Mouse (Mus musculus) heart, postnatal 0 days (tissue): ENCODE results near the gene Klf13. TPM values are rescaled to one million over a fixed set of nuclear protein-coding genes. Genes with fewer than 3 reads are reported as not detected.
A peak's percentile ranks its signal among the peaks of the same experiment; 100 is the strongest.

Source experiments
- ATAC-seq: fragments of 200-750 bp; cut with Nextera tagmentation; 2 replicates; pipeline ENCODE4 v1.8.0; 2017; ENCODE audit warnings: low read depth, moderate number of reproducible peaks, moderate library complexity; ENCODE audit not compliant: insufficient read depth
- DNase-seq: peaks from one replicate; pipeline ENCODE4 v3.0.0-alpha.2; 2016; ENCODE audit warnings: low spot score
- H3K27ac ChIP-seq: fragments of 300-500 bp; sonication (generic); 2 replicates; pipeline ENCODE4 v1.5.1; 2014; ENCODE audit warnings: low read depth, mild to moderate bottlenecking
- H3K27me3 ChIP-seq: fragments of 300-500 bp; sonication (generic); 2 replicates; pipeline ENCODE4 v1.6.1; 2014; ENCODE audit warnings: low read length, mixed read lengths; ENCODE audit not compliant: control insufficient read depth, insufficient read depth
- H3K36me3 ChIP-seq: fragments of 300-500 bp; sonication (generic); replicated peaks from 2 replicates; pipeline ENCODE4 v1.6.1; 2014; ENCODE audit warnings: low read length, mixed read lengths; ENCODE audit not compliant: control insufficient read depth, insufficient read depth
- H3K4me1 ChIP-seq: fragments of 300-500 bp; sonication (generic); 2 replicates; pipeline ENCODE4 v1.6.1; 2014; ENCODE audit warnings: antibody characterized with exemption; ENCODE audit not compliant: control insufficient read depth, insufficient read depth
- H3K4me2 ChIP-seq: fragments of 300-500 bp; sonication (generic); 2 replicates; pipeline ENCODE4 v1.6.1; 2014; ENCODE audit warnings: low read depth, mild to moderate bottlenecking, low read length, moderate library complexity
- H3K4me3 ChIP-seq: fragments of 300-500 bp; sonication (generic); 2 replicates; pipeline ENCODE4 v1.5.1; 2014; ENCODE audit warnings: low read depth, low read length
- H3K9ac ChIP-seq: fragments of 300-500 bp; sonication (generic); replicated peaks from 2 replicates; pipeline ENCODE4 v1.6.1; 2014; ENCODE audit warnings: low read depth, low read length, mixed read lengths
- H3K9me3 ChIP-seq: fragments of 300-500 bp; sonication (generic); replicated peaks from 2 replicates; pipeline ENCODE4 v1.6.1; 2016; ENCODE audit warnings: low read length; ENCODE audit not compliant: control insufficient read depth
- CTCF ChIP-seq: IDR thresholded peaks from 2 replicates; pipeline ENCODE4 v1.5.1; 2016; ENCODE audit warnings: antibody characterized with exemption, control low read depth, low read depth
- EP300 ChIP-seq: IDR thresholded peaks from 2 replicates; pipeline ENCODE4 v1.6.1; 2016; ENCODE audit warnings: antibody characterized with exemption, low read depth
- whole genome bisulfite sequencing: fragments of 180-500 bp; shearing (Covaris S2); extraction: QIAGEN DNeasy Blood & Tissue Kit; methylation state at CpG from one replicate; pipeline ENCODE4 v1.1.7; 2014; 5-methylcytosine and 5-hydroxymethylcytosine counted together
- polyA plus RNA-seq: library from polyadenylated mRNA; unstranded; fragments of >200 nt; fragmentation: Nextera tagmentation; extraction: Ambion mirVana; gene quantifications from 2 replicates; pipeline ENCODE4 v1.2.1, GENCODE M21; 2015
- total RNA-seq: library from RNA; depleted of rRNA; stranded (reverse); fragments of >200 nt; gene quantifications from 2 replicates; pipeline ENCODE4 v1.2.3, GENCODE M21; 2014; ENCODE audit warnings: low replicate concordance

The Klf13 gene
- total and polyA plus RNA-seq, 2 experiments from 2014 or later = 26.5 to 47.4 TPM

DNA sequence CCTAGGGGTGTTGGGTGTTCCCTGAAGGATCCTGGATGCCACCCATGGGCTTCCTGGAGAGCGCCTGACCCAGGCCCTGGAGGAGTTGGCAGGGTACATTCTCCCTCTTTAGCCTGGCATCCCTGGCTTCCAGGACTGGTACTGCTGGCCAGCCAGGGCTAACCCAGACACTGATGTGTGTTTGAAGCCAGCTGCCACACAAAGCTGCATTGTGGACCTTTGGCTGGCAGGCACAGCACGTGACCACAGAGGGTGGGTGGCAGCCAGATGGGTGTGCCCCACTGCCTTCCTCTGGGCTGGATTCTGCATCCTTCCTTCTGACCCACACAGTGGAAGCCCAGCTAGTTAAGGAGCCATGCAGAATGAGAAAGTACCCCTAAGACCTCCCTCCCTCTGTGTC lies 26.4 kb upstream of the Klf13 start:
- TF ChIP-seq CTCF = no peak
- TF ChIP-seq EP300 = no peak
- Histone ChIP-seq H3K9me3 (no peaks in the 10 kb centered on the region), H3K4me3 (no peak overlapping the region), H3K4me2 (no peak overlapping the region), H3K27me3 (no peaks in the 10 kb centered on the region), H3K36me3 (no peaks in the 10 kb centered on the region), H3K9ac (no peak overlapping the region), H3K27ac (peak overlapping the region; percentile 30; the same call in 1 of the 2 replicates), H3K4me1 (no peaks in the 10 kb centered on the region)
- WGBS = 60% methylated on average over 2 of the region's 2 CpGs
- ATAC-seq = peak; percentile 33; the same call in 1 of the 2 replicates
- DNase-seq = no peak

DNA sequence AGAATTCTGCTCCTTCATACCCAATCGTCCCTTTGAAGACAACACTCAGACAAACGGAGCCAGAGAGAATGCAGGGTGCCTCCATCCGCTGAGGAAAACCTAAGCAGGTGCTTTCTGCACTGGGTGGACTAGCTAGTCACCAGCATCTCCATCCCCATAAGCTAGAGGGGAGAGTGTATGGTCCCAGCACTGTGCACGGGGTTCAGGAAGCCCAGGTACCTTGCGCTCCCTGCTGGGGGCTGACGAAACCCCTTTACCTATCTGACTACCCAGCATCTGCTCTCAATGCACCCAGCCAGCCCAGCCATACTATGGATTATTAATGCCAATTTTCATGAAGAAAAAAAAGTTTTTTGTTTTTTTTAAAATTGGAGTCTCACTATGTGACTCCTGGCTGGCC lies 25.4 kb upstream of the Klf13 start:
- Histone ChIP-seq H3K4me1 (no peaks in the 10 kb centered on the region), H3K4me2 (no peak overlapping the region), H3K36me3 (no peaks in the 10 kb centered on the region), H3K9me3 (no peaks in the 10 kb centered on the region), H3K27me3 (no peaks in the 10 kb centered on the region), H3K4me3 (no peak overlapping the region), H3K27ac (no peak overlapping the region), H3K9ac (no peak overlapping the region)
- TF ChIP-seq CTCF (no peak), EP300 (no peak)
- DNase-seq = no peak
- 72% methylated on average over 6 of the region's 6 CpGs for WGBS
- ATAC-seq = no peak

DNA sequence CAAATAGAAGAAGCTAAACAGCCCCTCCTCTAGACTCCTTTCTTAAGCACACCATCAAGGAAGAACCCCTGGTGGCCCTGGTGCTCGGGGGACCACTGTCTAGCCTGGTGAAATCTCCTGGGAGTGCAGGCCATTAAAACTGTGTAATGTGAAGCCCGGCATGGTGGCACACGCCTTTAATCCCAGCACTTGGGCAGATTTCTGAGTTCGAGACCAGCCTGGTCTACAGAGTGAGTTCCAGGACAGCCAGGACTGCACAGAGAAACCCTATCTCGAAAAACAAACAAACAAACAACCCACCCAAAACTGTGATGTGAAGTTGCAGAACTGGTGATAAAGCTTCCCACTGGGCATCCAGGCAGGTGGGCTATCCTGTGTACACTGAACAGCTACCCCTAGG lies 24.9 kb upstream of the Klf13 start:
- no peaks in the 10 kb centered on the region for H3K4me1 ChIP-seq
- H3K4me3 ChIP-seq = no peak overlapping the region
- TF ChIP-seq EP300 = no peak
- no peak for TF ChIP-seq CTCF
- ATAC-seq (no peak), DNase-seq (no peak)
- no peak overlapping the region for H3K9ac ChIP-seq
- H3K4me2 ChIP-seq = no peak overlapping the region
- no peaks in the 10 kb centered on the region for H3K9me3 ChIP-seq
- no peaks in the 10 kb centered on the region for H3K27me3 ChIP-seq
- no peak overlapping the region for H3K27ac ChIP-seq
- WGBS = 69% methylated on average over 5 of the region's 5 CpGs
- H3K36me3 ChIP-seq = no peaks in the 10 kb centered on the region

- no peak overlapping the region for H3K4me2 ChIP-seq
- H3K9me3 ChIP-seq = no peaks in the 10 kb centered on the region
- ATAC-seq (no peak), DNase-seq (no peak)
- H3K4me1 ChIP-seq = peaks cover 12% of the 10 kb centered on the region
- TF ChIP-seq CTCF (no peak), EP300 (no peak)
- no peak overlapping the region for H3K4me3 ChIP-seq
- 82% methylated on average over 12 of the region's 12 CpGs for WGBS
- H3K27ac ChIP-seq = no peak overlapping the region
- H3K9ac ChIP-seq = no peak overlapping the region
- no peaks in the 10 kb centered on the region for H3K27me3 ChIP-seq
- H3K36me3 ChIP-seq = no peaks in the 10 kb centered on the region
Observed at GRCm38 (mm10) chr7:63957872-63958640, 19.3 kb upstream of the Klf13 start.

- no peak overlapping the region for H3K27ac ChIP-seq
- DNase-seq (no peak), ATAC-seq (peak; percentile 24; the same call in 1 of the 2 replicates)
Observed at GRCm38 (mm10) chr7:63956981-63957713, 18.4 kb upstream of the Klf13 start.

More at GRCm38 (mm10) chr7:63956981-63957713, 18.4 kb upstream of the Klf13 start:
- H3K27me3 ChIP-seq = no peaks in the 10 kb centered on the region
- no peak overlapping the region for H3K9ac ChIP-seq
- H3K4me2 ChIP-seq = no peak overlapping the region
- no peaks in the 10 kb centered on the region for H3K9me3 ChIP-seq
- H3K4me1 ChIP-seq = peaks cover 12% of the 10 kb centered on the region
- H3K4me3 ChIP-seq = no peak overlapping the region
- TF ChIP-seq EP300 (no peak), CTCF (no peak)
- H3K36me3 ChIP-seq = no peaks in the 10 kb centered on the region
- 36% methylated on average over 16 of the region's 16 CpGs for WGBS
